Mouse (Mus musculus) megakaryocyte, embryonic 14.5 days (primary cell): ENCODE data around the gene Ptk7.

Experiments
- FLI1 ChIP-seq: IDR thresholded peaks from 2 replicates; pipeline ENCODE4 v1.6.1; 2012; ENCODE audit warnings: low read length, inconsistent platforms, mixed read lengths
- GATA1 ChIP-seq: IDR thresholded peaks from 3 replicates; pipeline ENCODE4 v1.6.1; 2012; ENCODE audit warnings: mixed read lengths, low read length, inconsistent platforms, borderline replicate concordance

DNA sequence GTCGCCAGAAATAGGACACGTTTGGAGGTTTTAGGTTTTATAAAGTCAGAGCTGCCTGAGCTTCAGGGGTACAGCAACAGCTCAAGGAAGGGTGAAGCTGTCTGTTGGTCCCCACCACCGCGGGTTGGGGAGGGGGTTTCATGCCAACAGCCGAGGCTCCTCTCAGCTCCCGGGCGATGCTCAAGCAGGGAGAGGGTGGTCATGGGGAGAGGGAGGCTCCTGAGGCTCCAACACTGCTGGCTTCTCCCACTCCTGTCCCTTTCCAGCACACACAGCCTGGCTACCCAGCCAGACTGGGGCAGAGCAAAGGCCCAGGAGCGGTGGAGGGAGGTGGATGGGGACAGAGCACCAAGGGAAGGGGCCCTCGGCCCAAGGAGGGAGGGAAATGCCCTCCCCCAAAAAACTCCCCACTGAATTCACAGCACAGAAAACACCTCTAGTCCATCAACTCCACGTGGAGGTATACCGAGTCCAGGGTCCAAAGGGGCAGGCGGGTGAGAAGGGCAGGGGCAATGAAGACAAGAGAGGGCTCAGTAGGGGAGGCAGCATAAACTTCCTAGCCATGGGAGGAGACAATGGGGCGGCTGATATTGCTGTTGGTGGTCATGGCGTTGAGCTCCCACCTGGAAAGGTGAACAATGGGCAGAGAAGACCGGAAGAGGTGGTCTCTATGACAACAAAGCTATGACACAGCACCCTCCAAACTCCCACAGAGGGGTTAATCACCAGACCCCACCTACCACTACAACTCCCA, 45.4 kb upstream of the Ptk7 start:
- TF ChIP-seq GATA1 (no peak), FLI1 (no peak)
